24 mouse cellular contexts compared by ENCODE assay signal in genomic region chr9:45386698-45387097, GRCm38 (mm10). TPM values are rescaled to one million over a fixed set of nuclear protein-coding genes. Genes with fewer than 3 reads are reported as not detected.
"Had no signal": no experiment of that assay in that cellular context is flagged by ENCODE, and none has a peak within 500 bp of the region (broad histone marks: within the 10 kb centered on the region; RNA-seq: fewer than 3 reads in every experiment).

No protein-coding gene starts in this region.

- H3K9ac ChIP-seq: limb, embryonic 12.5 days; limb, embryonic 15.5 days; liver, embryonic 14.5 days; liver, postnatal 0 days; lung, embryonic 14.5 days; midbrain, embryonic 13.5 days; neural tube, embryonic 13.5 days had no signal

- H3K4me2 ChIP-seq: limb, embryonic 12.5 days; limb, embryonic 15.5 days; liver, embryonic 11.5 days; lung, embryonic 14.5 days; midbrain, embryonic 13.5 days; neural tube, embryonic 13.5 days had no signal

- H3K27ac ChIP-seq: limb, embryonic 12.5 days; limb, embryonic 15.5 days; liver, embryonic 14.5 days; midbrain, embryonic 10.5 days; midbrain, embryonic 13.5 days; neural tube, embryonic 13.5 days; stomach, postnatal 0 days had no signal

- H3K9me3 ChIP-seq: limb, embryonic 12.5 days; limb, embryonic 15.5 days; megakaryocyte, embryonic 14.5 days; midbrain, embryonic 10.5 days; midbrain, embryonic 13.5 days; neural tube, embryonic 13.5 days had no signal

- DNase-seq: kidney, adult 18-20 months; kidney, adult 9 months; kidney, postnatal 25 days; left cerebral cortex, postnatal 4 days; liver, postnatal 0 days; lung, embryonic 14.5 days; lung, postnatal 36 days; thymus, adult 2 months; thymus, postnatal 14 days; thymus, postnatal 4 days had no signal

- H3K4me1 ChIP-seq: limb, embryonic 12.5 days; limb, embryonic 15.5 days; midbrain, embryonic 10.5 days had no signal

- H3K4me3 ChIP-seq: limb, embryonic 12.5 days; limb, embryonic 15.5 days; megakaryocyte, embryonic 14.5 days; midbrain, embryonic 10.5 days; midbrain, embryonic 13.5 days; myocyte; neural tube, embryonic 13.5 days had no signal

- ATAC-seq: liver, postnatal 0 days; lung, postnatal 0 days; midbrain, embryonic 13.5 days; midbrain, embryonic 16.5 days had no signal

- H3K27me3 ChIP-seq: limb, embryonic 12.5 days; limb, embryonic 15.5 days; midbrain, embryonic 13.5 days; neural tube, embryonic 13.5 days had no signal

RNA-seq across cellular contexts. Expression of gene Fxyd2, which starts 12.8 kb away (rescaled TPM):
- total RNA-seq: monocyte, adult 5-6 weeks; neutrophil, adult 5-6 weeks had no signal

RNA-seq across cellular contexts. Expression of gene Fxyd6, which starts 16.7 kb away (rescaled TPM):
- total RNA-seq: monocyte, adult 5-6 weeks; neutrophil, adult 5-6 weeks had no signal

RNA-seq across cellular contexts. Expression of gene Dscaml1, which starts 39.7 kb away (rescaled TPM):
- total RNA-seq: monocyte, adult 5-6 weeks; neutrophil, adult 5-6 weeks had no signal
- polyA plus RNA-seq: liver, embryonic 14.5 days; liver, postnatal 0 days; myocyte had no signal
